Mouse (Mus musculus) brain, embryonic 14.5 days (tissue): ENCODE results near the gene Gm11027.

Source experiments
- CTCF ChIP-seq: fragments of 200-500 bp; IDR thresholded peaks from 2 replicates; pipeline ENCODE4 v1.5.1; 2012; ENCODE audit warnings: inconsistent platforms, mild to moderate bottlenecking, moderate library complexity, borderline replicate concordance; ENCODE audit not compliant: insufficient read depth, insufficient read length; ENCODE audit errors: extremely low read depth
- POLR2A ChIP-seq: fragments of 200-500 bp; IDR thresholded peaks from 2 replicates; pipeline ENCODE4 v1.6.1; 2012; ENCODE audit warnings: mild to moderate bottlenecking, inconsistent platforms, borderline replicate concordance; ENCODE audit not compliant: poor library complexity, insufficient read depth, insufficient read length, severe bottlenecking; ENCODE audit errors: extremely low read depth

DNA sequence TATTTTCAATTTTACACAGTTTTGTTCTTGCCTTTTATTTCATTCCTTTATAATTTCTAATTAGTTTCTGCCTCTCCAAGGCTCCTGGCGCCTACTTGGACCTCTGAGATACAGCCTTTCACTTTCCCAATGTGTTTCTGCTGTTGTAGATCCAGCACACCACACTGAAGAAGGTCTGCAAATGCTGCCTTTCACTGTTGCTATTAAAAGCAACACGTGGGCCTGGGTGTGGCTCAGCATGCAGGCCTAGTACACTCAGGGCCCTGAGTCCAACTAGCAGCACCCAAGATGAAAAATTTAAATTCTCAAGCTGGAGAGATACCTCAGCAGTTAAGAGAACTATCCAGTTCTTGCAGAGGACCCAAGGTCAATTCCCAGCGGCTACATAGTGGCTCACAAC, 38.5 kb upstream of the Gm11027 start:
- TF ChIP-seq CTCF (no peak), POLR2A (no peak)
